Mouse (Mus musculus): ENCODE results near the gene Jph2. TPM values are rescaled to one million over a fixed set of nuclear protein-coding genes. Genes with fewer than 3 reads are reported as not detected.

Gene Jph2
- total RNA-seq, 2 experiments from 2014 or later: 166 to 199 TPM

GRCm38 (mm10) chr2:163317281-163317680, 80.5 kb downstream of the Jph2 start:
- no peak for DNase-seq (ENCODE audit: low spot score in 2 of 2)

- no peak for DNase-seq (ENCODE audit: low spot score in 2 of 2)
Measured at GRCm38 (mm10) chr2:163310163-163310688, 87.6 kb downstream of the Jph2 start.

- no peak for DNase-seq (ENCODE audit: low spot score in 2 of 2)
Measured at GRCm38 (mm10) chr2:163309376-163309775, 88.4 kb downstream of the Jph2 start.

DNA sequence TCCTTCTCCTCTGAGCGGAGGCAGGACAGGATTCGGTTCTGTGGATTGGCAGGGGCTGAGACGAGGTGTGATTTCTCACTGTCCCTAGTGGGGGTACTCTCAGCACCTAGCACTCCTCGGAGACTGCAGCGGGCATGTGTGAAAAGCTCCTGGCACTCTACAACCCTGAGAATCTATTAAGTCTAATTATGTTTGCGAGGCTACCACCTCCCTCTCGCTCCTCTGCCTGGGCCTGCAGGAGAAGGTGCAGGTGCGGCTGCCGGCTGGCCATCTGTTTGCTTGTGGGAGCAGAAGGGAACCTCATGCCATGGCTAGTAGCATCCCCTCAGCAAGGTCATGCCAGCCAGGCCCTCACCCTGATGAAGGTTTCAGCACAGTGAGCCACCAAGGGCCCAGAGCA, 94.8 kb downstream of the Jph2 start:
- no peak for DNase-seq (ENCODE audit: low spot score in 2 of 2)

GRCm38 (mm10) chr2:163301641-163302040, 96.2 kb downstream of the Jph2 start:
- DNase-seq (ENCODE audit: low spot score in 2 of 2): no peak

DNA sequence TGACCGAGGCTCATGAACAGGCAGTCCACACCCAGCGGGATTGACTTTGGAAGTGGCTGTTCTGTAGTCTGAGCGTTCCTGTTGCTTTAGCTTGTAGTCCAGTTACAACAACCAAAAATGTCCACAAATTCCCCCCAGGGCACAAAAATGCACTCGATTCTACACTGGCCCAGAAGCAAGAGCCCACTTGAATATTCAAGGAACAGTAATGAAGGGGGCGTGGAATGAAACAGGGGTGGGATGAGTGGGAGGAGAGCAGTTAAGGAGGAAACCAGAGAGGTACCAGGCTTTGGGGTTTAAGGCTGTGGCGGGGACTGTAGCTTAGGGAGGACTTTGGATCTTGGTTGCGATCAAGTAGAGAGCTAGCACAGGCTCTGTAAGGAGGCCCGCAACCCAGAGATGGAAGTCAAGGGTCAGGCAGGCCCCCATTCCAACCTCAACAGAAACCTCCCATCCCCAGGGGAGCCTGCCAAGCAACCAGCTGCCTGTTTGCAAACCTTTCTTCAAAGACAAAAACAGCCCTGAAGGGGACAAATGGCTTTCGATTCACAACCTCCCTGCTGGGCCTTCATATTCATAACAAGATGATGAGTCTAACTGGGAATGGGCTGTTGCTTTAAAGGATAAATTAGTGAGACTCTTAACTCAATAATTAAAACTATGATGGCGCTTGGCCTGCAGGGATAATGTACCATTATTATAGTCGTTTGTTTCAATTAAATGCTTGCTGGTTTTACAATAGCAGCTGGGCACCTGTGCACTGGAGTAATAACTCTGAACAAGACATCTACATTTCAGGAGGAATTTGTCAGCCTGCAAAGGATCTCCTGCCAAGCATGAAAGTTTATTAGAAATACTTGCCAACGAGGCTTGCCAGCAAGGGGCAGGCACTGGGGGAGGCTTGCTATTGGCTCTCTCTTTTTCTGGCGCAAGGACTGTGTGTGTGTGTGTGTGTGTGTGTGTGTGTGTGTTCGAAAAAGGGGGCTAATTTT, 97.4 kb downstream of the Jph2 start:
- no peak for DNase-seq (ENCODE audit: low spot score in 2 of 2)

- DNase-seq (ENCODE audit: low spot score in 2 of 2): no peak
Measured at GRCm38 (mm10) chr2:163296999-163297630, 100.7 kb downstream of the Jph2 start.

- peak in 1 of 2 experiments; percentile 69 for DNase-seq (ENCODE audit: low spot score in 2 of 2)
Measured at GRCm38 (mm10) chr2:163288881-163289379, 108.9 kb downstream of the Jph2 start.

Other genes starting within 250 kb of the Jph2 start
- 1 to 10 TPM; 1.5 to 1.9 TPM for gene Tox2, start 194.9 kb downstream of the Jph2 start, total RNA-seq (2021)
- gene Oser1, start 26.7 kb upstream of the Jph2 start, total RNA-seq (2021): 10 to 100 TPM; 31.3 to 33.8 TPM
- not detected for gene Gdap1l1, start 40.5 kb upstream of the Jph2 start, total RNA-seq (2021)
- gene Fitm2, start 74.6 kb upstream of the Jph2 start, total RNA-seq (2021): 10 to 100 TPM; 19.6 to 21.6 TPM
- not detected for gene R3hdml, start 94.3 kb upstream of the Jph2 start, total RNA-seq (2021)
- under 1 TPM; 0.07 to 0.54 TPM for gene Hnf4a, start 108.8 kb upstream of the Jph2 start, total RNA-seq (2021)
- 10 to 100 TPM; 15.5 to 17.1 TPM for gene Ttpal, start 204.3 kb upstream of the Jph2 start, total RNA-seq (2021)
- 100 to 1,000 TPM; 152 to 163 TPM for gene Serinc3, start 247.1 kb upstream of the Jph2 start, total RNA-seq (2021)